Mouse (Mus musculus): Measurements from ENCODE around the gene P2ry12.

The P2ry12 gene

DNA sequence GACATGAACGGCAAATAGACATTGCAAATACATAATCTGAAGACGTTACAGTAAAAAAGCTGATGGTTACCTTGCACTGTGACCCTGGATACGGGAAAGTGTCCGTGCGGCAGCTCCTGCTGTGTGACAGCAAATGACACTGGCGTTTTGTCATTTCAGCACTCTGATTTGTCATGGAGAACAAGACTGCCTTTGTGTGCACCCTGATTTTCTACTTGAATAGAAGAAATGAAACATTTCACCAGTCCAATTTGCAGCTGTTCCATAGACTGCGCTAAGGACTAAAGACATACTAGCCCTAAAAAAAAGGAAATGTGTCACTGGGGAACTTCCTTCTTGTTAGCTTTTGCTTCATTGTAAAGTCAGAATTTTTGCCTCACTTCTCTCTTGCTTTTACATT is at the start of gene P2ry12:
TSS of gene P2ry12 (minus strand) at position 168 of the 400 bp plus-strand sequence.
- DNase-seq (ENCODE audit: low spot score) = peak; percentile 7

DNA sequence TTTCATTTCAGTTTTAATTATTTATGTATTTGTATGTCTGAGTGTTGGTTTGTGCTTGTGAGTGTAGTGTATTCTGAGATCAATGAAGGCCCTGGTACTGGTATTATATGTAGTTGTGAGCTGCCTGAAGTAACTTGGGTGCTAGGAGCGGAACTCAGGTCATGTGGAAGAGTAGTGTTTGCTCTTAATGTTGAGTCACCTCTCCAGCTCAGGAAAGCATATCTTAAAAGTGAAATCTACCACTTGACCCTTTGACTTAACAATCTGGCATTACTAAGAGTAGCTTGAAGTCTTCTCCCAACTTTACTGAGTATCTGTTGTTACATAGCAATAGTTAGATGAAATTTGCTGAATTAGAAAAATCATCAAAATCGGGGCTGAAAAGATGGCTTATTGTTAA is 42.8 kb upstream of the P2ry12 start:
- no peak for DNase-seq (ENCODE audit: low spot score)

DNA sequence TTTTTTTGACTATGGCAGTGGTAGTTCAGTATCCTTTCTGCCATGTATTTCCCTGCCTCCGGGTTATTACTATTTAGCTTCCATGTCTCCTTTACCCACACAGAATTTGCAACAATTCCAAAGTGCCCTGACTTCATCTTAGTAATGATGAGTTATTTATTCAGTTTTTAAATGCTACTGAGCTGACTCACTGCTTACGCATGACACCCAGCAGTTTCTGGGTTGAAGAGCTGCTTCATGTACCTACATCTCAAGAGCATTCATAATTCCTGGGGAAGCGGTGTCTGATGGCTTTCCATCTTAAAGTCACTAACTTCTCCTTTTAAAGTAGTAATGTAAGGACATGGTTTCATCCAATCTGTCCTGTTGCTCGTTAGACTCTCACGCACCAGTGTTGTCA is 42.3 kb upstream of the P2ry12 start:
- DNase-seq (ENCODE audit: low spot score) = no peak

DNA sequence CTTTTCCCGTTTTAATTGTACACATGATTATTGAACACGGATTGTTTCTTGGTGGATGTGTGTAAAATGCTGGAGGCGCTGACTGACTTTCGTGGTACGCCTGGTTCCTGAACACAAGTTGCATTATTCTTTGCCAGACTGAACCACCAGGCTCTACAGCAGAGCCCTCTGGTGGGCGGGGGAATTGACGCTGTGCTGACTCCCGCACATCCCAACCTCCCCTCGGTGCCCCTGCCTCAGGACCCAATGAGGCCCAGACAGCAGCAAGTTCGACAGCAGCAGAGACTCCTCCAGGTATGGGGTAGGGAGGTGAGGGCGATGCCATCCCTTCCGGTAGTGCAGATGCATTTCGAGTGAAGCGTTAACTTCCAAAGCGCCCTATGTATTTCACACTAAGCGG is 35.0 kb upstream of the P2ry12 start:
- no peak for DNase-seq (ENCODE audit: low spot score)

DNA sequence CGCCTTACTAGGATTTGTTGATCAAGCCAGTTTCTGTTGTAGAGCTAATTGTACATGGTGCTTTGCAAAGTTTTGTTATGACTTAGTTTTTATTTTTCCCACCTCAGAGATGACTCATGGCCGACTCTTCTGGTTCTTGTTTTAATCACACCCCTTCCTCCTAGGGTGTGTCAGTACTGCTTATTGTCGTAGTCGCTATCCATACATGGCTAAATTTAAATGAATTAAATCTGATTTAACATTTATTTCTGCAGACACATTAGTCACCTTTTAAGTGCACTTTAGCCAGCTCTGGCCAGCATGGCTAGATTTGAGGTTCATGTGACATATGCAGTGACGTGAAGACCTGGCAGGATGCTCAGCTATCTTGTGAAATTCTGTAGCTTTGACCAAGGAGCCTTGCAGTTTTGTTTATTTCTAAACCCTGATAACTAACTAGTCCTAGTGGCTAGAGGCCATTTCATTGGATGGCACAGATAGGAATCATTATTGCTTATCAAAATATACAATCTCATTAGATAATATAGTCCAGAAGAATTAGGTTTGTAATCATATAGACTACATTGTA is 34.0 kb upstream of the P2ry12 start:
- DNase-seq (ENCODE audit: low spot score) = no peak

DNA sequence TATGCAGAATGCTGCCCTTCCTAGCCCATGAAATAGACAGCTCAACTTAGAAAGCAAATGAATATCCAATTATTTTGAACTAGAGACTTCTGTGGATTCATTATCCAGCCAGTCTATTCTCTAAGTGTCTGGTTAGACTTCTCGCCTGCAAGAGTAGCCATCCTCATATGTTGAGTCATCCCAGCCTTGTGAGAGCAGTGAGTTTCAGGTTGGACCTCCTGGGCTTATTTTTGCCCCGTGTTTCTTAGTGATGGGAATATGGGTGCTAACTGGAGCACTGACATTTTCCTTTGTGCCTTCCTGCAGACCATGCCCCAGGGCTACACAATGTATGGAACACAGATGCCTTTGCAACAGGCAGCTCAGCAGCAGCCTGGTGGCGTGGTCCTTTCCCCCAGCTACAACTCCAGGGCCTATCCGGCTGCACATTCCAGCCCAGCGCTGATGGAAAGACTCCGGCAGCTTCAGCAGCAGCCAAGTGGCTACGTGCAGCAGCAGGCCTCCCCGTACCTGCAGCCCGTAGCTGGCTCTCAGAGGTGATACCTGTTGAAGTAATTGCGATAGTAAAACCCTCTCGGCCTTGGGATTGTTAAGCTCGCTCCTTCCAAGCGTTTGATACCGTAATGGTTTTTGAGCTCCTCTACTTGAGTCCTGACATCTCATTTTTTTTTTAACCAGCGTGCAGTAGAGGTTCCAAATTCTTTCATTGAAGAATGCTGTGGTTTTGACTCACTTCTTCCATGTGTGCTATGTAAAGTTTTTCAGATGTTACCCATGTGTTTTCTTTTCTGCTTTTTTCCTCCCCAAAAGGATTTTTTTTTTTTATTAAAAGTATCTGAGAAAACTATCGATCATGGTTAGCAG is 33.3 kb upstream of the P2ry12 start:
- DNase-seq (ENCODE audit: low spot score) = no peak

DNA sequence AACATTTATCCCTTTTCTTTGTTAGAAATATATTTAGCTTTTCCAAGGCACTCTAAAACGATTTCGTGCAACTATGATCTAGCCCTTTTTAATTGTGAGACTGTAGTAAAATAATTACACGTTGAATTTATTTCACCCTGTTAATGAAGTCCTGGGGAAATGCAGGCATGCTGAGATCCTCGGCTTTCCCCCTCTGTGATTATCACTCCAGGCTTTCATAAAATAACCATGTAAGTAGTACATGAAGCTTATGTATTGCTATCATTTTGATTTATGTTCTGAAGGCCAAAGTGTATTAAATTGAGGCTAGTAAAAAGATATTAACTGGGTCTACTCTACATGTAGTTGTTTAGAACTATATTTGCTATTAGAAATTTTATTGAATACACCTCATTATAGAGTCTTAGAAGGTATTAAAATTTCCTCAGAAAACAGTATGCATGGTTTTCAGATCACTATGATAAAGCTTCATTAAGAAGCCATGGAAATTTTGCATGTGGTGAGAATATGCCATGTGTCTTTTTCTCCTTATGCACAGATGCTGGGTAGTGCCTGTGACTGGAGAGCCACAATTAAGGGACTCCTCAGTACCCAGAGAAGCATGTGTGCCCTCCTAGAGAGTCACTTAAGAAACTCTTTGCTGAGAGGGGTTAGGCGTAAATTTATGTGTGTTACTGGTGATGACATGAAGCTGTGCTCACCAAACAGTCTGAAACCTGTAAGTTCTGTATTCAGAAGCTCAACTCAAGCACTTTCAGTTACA is 30.9 kb upstream of the P2ry12 start:
- no peak for DNase-seq (ENCODE audit: low spot score)

DNA sequence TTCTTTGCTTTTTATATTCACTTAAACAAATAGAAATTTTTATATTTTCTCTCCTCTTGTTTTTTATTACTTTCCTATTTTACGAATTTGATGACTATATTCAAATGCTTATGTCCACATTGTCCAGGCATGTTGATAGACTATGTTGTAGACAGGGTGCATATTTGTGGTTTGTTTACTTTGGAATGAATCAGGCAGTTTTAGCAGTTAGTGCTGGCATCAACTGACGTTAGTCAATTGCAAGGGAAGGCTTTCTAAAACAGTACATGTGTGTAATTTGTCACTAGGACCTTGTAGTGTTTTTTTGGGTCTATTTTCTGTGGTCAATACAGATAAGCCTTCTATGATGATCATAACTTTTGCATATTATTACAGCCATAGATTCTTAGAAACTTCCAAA is 27.9 kb upstream of the P2ry12 start:
- DNase-seq (ENCODE audit: low spot score) = no peak

DNA sequence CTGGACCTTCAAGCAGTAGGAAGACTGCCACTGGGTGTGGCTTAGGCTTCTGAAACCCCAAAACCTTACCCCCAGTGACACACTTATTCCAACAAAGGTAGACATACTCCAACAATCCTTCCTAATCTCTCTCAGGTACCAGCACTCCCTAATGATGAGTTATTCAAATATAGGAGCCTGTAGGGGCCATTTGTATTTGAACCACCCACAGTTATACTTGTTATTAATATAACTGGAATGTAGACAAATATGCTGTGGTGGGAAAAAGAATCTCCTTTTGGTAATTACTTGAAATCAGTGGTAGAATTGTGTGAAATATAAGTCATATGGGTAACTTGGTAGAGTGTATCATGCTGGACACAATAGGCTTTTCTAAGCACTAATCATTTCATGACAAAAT is 15.9 kb upstream of the P2ry12 start:
- no peak for DNase-seq (ENCODE audit: low spot score)

DNA sequence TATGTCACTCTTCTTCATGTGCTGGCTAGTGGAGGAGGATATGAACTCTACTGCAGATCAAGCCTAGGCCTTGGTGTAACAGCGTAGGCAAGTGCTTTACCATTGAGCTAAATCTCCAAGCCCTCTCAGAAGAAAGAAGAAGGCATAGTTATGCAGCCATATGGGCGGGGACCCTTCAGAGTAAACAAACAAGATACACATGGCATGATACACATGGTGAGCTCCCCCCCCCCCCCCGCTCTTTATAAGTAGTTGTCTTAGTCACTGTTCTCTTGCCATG is 15.5 kb upstream of the P2ry12 start:
- no peak for DNase-seq (ENCODE audit: low spot score)

DNA sequence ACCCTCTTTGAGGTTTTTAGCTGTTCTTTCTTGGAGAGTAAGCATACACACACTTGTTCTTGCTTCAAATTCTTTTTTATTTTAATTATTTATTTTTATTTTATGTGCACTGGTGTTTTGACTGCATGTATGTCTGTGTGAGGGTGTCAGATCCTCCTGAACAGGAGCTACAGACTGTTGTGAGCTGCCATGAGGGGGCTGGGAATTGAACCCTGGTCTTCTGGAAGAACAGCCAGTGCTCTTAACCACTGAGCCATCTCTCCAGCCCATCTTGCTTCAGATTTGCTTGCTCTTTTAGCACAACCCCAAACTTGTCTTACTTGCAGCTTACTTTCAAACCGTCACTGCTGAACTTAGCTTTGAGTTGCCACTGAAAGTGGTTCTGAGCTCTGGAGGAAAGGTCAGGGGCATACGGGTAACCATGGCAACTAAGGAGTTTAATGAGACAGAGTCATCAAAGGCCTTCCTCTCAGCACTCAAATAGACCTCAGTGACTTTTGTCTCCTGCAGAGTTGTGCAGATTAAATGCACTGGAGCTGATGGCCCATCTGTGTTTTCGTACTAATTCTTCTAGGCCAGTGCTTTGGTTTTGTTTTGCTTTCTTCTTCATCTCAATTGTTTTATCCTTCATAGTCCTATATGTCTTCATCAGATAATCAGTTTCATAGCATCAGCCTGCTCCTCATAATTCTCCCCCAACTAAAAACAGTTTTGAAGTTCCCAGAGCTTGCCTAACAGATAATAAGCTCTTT is 15.0 kb upstream of the P2ry12 start:
- peak; percentile 35 for DNase-seq (ENCODE audit: low spot score)

DNA sequence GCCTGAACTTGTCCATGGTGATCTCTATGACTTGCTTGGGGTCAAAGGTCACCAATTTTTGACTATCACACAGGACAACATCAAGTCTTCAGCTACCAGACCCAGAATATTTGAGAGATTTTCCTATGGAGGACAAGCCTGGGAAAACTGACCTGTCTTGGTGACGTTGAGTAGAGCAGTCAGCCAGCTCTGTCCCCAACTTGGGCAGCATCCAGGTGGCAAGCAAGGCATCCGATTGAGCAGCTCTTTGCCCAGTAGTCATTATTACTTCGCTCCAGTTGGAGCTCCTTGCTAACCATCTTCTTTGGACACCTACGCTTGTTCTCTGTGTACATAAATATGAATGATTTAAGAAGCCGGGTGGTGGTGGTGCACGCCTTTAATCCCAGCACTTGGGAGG is 8.1 kb upstream of the P2ry12 start:
- no peak for DNase-seq (ENCODE audit: low spot score)

DNA sequence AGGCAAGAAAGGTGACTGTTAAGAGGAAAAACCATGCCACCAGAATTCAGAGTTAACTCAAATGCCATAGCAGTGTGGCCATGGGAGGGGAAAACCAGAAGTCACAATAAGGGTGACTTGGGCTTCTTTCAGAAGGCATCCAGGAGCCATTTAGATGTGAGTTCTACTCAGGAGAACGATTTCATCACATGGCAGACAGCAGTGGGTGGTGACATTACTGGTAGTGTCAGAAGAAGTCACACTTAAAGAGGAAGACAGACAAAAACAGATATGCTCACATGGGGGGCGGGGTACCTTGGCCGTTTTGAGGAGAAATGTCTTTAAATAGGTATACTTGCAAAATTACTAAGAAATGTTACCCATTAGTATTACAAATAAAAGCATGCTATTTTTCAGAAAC is 1.3 kb upstream of the P2ry12 start:
- DNase-seq (ENCODE audit: low spot score) = no peak

DNA sequence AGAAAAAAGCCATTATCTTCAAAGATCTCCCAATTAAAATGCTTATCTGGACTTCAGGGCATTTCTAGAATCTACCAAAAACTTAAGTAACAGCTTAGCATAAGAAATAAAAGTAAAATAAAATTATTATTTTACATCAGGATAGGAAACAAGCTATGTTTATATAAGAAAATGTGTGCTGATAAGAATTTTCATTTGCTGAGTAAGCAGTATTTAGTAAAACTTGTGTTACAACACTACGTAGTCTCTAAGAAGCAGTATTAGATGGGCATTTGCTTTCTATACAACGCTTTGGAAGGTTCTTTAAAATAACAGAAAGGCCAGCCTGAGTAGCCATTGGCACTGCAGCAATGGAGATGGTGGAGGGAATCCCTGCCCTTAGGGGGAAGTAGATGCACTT is 746 bp upstream of the P2ry12 start:
- DNase-seq (ENCODE audit: low spot score) = no peak

DNA sequence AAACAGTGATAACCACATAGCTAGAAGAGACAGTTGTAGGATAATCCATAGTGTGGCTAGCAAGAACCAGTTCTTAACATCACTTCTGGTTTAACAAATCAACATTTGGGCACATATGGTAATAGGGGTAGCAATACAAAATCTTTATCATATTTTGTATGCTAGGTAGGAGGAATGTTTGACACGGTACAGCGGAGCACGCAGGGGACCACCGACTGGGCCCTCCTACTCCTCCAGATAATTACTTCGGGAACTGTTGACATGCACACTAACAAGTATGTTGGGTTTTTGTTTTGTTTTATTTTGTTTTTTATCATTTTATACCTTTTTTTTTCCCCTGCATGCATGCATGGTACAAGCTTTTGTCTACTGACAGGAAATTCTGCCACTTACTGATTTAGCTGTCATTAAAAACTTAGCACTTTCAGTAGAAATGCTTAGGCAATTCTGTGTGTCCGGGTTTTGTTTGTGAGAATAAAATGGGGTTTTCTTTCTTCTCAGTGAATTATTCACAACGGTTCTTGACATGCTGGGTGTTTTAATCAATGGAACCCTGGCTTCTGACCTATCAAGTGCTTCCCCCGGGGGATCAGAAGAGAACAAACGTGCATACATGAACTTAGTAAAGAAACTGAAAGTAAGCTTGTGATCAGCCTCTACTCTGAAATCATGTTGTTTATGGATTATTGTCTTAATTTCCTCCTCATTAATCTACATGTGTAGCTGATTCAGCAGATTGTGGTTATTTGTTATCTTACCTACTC is 780 bp downstream of the P2ry12 start:
- DNase-seq (ENCODE audit: low spot score) = no peak

DNA sequence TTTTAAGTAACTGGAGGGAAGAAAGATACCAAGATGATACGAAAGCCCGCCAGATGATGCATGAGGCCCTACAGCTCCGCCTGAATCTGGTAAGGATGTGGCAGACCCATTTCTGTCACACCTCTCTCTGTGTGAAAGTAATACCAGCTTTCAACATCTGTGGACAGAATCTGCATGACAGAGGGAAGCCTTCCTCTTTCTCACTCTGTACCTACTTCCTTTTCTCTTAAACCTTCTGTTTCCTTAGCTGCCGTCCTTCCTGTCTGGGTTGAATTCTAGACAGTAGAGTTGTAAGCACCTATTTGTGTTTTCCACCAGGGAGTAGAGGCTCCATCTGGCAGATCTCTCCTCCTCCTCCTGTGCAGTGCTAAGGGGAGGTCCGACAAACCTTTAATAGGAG is 1.9 kb downstream of the P2ry12 start:
- DNase-seq (ENCODE audit: low spot score) = no peak

DNA sequence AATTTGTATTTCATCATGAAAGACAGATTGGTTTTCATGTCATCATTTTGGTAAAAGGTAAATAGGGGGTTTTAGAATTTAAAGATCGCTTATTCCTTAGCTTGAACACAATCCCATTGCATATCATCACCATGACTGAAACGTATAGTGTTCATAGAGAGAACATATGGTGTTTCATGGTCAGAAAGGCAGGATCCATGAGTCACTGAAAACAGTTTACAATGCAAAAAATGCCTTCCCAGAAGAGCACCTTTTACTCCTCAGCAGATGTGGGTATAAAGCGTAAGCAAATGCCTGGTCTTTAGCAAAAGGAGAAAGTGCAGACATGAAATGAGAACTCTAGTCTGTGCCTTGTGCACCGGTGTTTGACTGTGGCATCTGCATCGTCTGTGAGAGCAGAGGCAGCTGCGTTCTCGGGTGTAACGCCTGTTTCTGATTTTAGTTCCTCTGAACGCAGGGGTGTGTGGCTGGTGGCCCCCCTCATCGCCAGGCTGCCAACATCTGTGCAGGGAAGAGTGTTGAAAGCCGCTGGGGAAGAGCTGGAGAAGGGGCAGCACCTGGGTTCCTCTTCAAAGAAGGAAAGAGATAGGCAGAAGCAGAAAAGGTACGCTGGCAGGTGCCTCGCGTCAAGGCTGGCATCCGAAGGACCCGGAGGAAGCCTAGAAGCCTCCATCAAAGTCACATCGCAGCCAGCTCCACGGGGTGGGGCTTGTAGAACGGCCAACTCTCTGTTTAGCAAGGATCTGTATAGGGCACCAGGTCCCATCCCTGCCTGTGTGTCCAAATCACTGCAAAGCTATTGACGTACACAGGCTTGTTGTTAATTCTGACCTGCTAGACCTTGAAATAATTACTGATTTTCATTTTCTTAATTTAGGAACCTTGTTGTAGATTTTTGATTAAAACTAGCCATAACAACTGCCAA is 4.7 kb downstream of the P2ry12 start:
- no peak for DNase-seq (ENCODE audit: low spot score)

DNA sequence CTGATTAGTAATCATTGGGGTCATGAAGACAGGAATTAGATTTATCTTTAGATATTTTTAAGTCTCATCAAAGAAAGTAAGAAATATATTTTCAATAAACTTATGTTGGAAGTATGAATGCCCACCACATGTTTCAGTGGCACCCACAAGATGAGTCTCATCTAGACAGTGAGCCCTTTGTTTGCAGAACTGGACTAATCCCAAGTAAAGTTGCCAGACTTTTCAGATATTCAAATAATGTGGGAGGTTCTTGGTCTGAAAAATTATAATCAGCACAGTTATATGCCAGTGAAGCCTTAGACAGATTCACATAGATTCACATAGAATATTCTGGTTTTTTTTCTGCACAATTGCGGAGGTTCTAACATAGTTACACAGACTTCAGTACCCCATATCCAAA is 12.2 kb downstream of the P2ry12 start:
- DNase-seq (ENCODE audit: low spot score) = no peak

DNA sequence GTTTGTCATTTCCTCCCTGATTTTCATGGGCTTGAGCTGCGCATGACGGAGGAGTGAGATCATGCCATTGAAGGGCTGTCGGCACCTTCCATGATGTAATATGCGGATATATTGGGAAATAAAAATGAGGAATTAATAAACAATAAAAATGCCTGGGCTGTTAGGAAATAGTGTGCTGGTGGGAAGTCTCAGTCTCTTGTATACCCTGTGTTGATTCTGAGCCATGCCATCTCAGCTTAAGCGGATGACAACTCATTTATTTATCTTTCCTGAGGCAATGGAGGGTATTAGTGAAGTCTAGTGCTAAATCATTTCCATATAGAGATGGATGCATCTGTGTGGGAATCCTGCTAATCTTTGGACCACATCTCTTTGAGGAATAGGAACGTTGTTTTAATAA is 14.6 kb downstream of the P2ry12 start:
- no peak for DNase-seq (ENCODE audit: low spot score)

DNA sequence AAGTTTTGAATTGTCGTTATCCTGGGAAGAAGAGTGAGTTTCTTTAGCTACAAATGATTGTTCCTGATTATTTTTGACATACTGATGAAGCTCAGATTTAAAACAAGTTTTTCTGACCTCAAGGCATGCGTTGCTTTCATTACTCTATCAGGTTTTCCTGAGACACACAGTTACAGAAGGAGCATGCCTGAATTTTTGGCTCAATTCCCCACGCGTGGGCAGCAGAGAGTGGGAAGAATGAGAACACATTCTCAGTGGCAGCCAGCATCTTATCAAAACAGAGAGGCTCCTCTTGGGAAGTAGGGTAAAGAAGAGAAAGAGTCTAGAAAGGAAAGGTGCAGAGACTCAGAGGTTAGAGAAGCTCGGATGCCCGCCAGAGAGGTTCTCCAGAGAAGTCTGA is 19.3 kb downstream of the P2ry12 start:
- no peak for DNase-seq (ENCODE audit: low spot score)

DNA sequence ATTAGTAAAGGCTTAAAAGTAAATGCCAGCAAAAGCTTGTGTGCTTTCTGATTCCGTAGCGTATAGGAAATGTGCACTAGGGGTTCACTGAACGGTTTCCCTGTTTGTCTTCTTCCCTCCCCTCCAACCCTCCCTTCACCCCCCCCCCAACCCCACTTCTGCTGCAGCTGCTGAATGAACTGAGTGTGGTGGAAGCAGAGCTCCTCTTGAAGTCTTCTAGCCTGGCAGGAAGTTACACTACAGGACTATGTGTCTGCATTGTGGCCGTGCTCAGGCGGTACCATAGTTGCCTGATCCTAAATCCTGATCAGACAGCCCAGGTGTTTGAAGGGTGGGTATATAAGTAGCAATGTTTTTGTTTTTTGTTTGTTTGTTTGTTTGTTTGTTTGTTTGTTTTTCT is 27.8 kb downstream of the P2ry12 start:
- DNase-seq (ENCODE audit: low spot score) = no peak
